Mouse (Mus musculus): ENCODE results near the gene Rnf208.

DNA sequence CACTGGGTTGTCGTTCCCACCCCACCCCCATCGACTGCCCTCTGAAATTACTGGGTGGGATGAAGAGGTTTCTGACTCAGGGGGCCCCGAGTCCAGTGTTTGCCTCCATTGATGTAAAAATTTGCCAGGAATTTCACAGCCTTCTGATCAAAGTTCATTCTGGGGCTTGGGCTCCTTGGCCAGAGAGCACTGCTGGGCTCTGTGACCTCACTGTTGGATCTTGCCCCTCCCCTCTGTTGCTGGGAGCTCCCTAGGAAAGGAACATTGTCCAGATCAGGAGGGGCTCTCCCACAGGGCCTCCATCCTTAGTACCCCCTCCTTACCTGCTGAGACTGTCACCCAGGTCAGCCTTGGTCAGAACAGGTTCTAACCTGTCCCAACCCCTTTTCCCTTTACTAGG is 27.6 kb upstream of the Rnf208 start, which contains the start of gene Stpg3:
- TF ChIP-seq POLR2A (IDR thresholded peaks at IDR 0.05; ENCODE audit: insufficient read length, low read depth) (no peak), USF1 (IDR thresholded peaks at IDR 0.05; ENCODE audit: low read depth) (no peak), CEBPB (IDR thresholded peaks at IDR 0.05; ENCODE audit: insufficient read depth, poor library complexity, severe bottlenecking) (no peak), E2F4 (IDR thresholded peaks at IDR 0.05; ENCODE audit: insufficient read depth) (no peak), MYOD1 (IDR thresholded peaks at IDR 0.05; ENCODE audit: control insufficient read depth in 1 of 3, insufficient read length in 2 of 3, low read depth in 2 of 3) (no peak), TCF12 (IDR thresholded peaks at IDR 0.05; ENCODE audit: insufficient read depth, poor library complexity, severe bottlenecking) (no peak), TCF3 (IDR thresholded peaks at IDR 0.05; ENCODE audit: insufficient read length, low read depth) (no peak), MAX (IDR thresholded peaks at IDR 0.05; ENCODE audit: low read depth) (no peak), POLR2AphosphoS2 (IDR thresholded peaks at IDR 0.05; ENCODE audit: insufficient read length, low read depth) (no peak), REST (IDR thresholded peaks at IDR 0.05; ENCODE audit: insufficient read depth, insufficient read length) (no peak), SRF (IDR thresholded peaks at IDR 0.05; ENCODE audit: control insufficient read depth, insufficient read length, low read depth) (no peak), MYOG (IDR thresholded peaks at IDR 0.05; ENCODE audit: control insufficient read depth in 1 of 3, insufficient read depth in 1 of 3, insufficient read length in 2 of 3, low read depth in 2 of 3) (no peak)

Data from myocyte (in vitro differentiated cells).